9 mouse cellular contexts compared by ENCODE assay signal in genomic region chr16:30060412-30060811, GRCm38 (mm10). TPM values are rescaled to one million over a fixed set of nuclear protein-coding genes. Genes with fewer than 3 reads are reported as not detected.
DNase-seq lines count a peak whose midpoint lies in the region; ATAC-seq and TF ChIP-seq lines count a peak whose summit lies in the region.
"Had no signal": no experiment of that assay in that cellular context is flagged by ENCODE, and none has a peak within 500 bp of the region (broad histone marks: within the 10 kb centered on the region; RNA-seq: fewer than 3 reads in every experiment).

No protein-coding gene starts in this region.

- ATAC-seq in kidney, embryonic 14.5 days (ENCODE audit: low FRiP score, low TSS enrichment) = no peak
- no peak for ATAC-seq in kidney, postnatal 0 days (replicated peaks; ENCODE audit: low FRiP score, low read depth)
- no peak for ATAC-seq in neural tube, embryonic 15.5 days (ENCODE audit: low FRiP score)

- peaks cover 49% of the 10 kb centered on the region for H3K4me1 ChIP-seq in kidney, embryonic 14.5 days (ENCODE audit: control insufficient read depth, insufficient read depth, low read length)
- peaks cover 31% of the 10 kb centered on the region for H3K4me1 ChIP-seq in kidney, postnatal 0 days (replicated peaks; ENCODE audit: insufficient read depth, low read length)
- peaks cover 44% of the 10 kb centered on the region for H3K4me1 ChIP-seq in neural tube, embryonic 15.5 days

- H3K36me3 ChIP-seq in kidney, embryonic 14.5 days (ENCODE audit: control insufficient read depth, insufficient read depth, low read length) = no peaks in the 10 kb centered on the region
- no peaks in the 10 kb centered on the region for H3K36me3 ChIP-seq in kidney, postnatal 0 days (ENCODE audit: insufficient read depth, low read length)
- no peaks in the 10 kb centered on the region for H3K36me3 ChIP-seq in neural tube, embryonic 15.5 days
- H3K36me3 ChIP-seq: G1E had no signal

- H3K9me3 ChIP-seq in kidney, embryonic 14.5 days (ENCODE audit: control insufficient read depth, low read length) = no peaks in the 10 kb centered on the region
- no peaks in the 10 kb centered on the region for H3K9me3 ChIP-seq in kidney, postnatal 0 days (replicated peaks; ENCODE audit: low read length)
- no peaks in the 10 kb centered on the region for H3K9me3 ChIP-seq in neural tube, embryonic 15.5 days (replicated peaks)
- H3K9me3 ChIP-seq: G1E had no signal

- H3K27me3 ChIP-seq in kidney, embryonic 14.5 days (ENCODE audit: control insufficient read depth, insufficient read depth, low read length) = no peaks in the 10 kb centered on the region
- H3K27me3 ChIP-seq in kidney, postnatal 0 days (ENCODE audit: insufficient read depth, low read length) = no peaks in the 10 kb centered on the region
- H3K27me3 ChIP-seq in neural tube, embryonic 15.5 days (replicated peaks) = peaks cover 43% of the 10 kb centered on the region

- TF ChIP-seq CTCF in kidney, postnatal 0 days (IDR thresholded peaks at IDR 0.05; ENCODE audit: low read depth) = no peak

- no peak overlapping the region for H3K4me3 ChIP-seq in kidney, embryonic 14.5 days (ENCODE audit: low read length)
- H3K4me3 ChIP-seq in kidney, postnatal 0 days (replicated peaks; ENCODE audit: low read depth, low read length) = no peak overlapping the region
- no peak overlapping the region for H3K4me3 ChIP-seq in neural tube, embryonic 15.5 days (replicated peaks)

- H3K4me2 ChIP-seq in kidney, embryonic 14.5 days (replicated peaks; ENCODE audit: low read depth, low read length) = no peak overlapping the region; the same call in 1 of the 2 replicates
- peak overlapping the region; percentile 30 for H3K4me2 ChIP-seq in kidney, postnatal 0 days (ENCODE audit: low read length)
- H3K4me2 ChIP-seq in neural tube, embryonic 15.5 days = 0 out of 2 replicates have a peak overlapping the region, but pooled peaks have one; percentile 1

- WGBS in kidney, embryonic 14.5 days = 19% methylated on average over 8 of the region's 8 CpGs
- 18% methylated on average over 8 of the region's 8 CpGs for WGBS in kidney, postnatal 0 days
- WGBS in neural tube, embryonic 15.5 days = 14% methylated on average over 8 of the region's 8 CpGs

- DNase-seq in kidney, adult 11 months = peak; percentile 91
- DNase-seq in heart, adult 8-10 months (ENCODE audit: low spot score) = peak; percentile 27
- DNase-seq in kidney, postnatal 0 days (ENCODE audit: low spot score) = peak; percentile 64
- DNase-seq in natural killer cell, adult 2 months (ENCODE audit: low spot score in 2 of 2) = no peak
- no peak for DNase-seq in spleen, adult 12 weeks (ENCODE audit: low spot score)
- no peak for DNase-seq in adrenal gland, postnatal 10 days

- no peak overlapping the region for H3K9ac ChIP-seq in kidney, embryonic 14.5 days (ENCODE audit: low read depth, low read length)
- H3K9ac ChIP-seq in kidney, postnatal 0 days (ENCODE audit: low read depth, low read length) = no peak overlapping the region
- no peak overlapping the region for H3K9ac ChIP-seq in neural tube, embryonic 15.5 days (replicated peaks)

- no peak overlapping the region for H3K27ac ChIP-seq in kidney, embryonic 14.5 days (ENCODE audit: low read depth, low read length)
- peak overlapping the region; percentile 51 for H3K27ac ChIP-seq in kidney, postnatal 0 days
- no peak overlapping the region for H3K27ac ChIP-seq in neural tube, embryonic 15.5 days (replicated peaks)

RNA-seq across cellular contexts. Expression of gene Hes1, which starts 3.8 kb away (rescaled TPM):
- polyA plus RNA-seq in kidney, embryonic 14.5 days (2014; fragmentation: Nextera tagmentation; extraction: Ambion mirVana) = 68.7 and 82.2 TPM in 2 replicates
- 10 to 100 TPM; 17.9 to 29.6 (median 23.7) TPM for total RNA-seq in heart, adult 8-10 months (2022)
- polyA plus RNA-seq in kidney, postnatal 0 days (2015; fragmentation: Nextera tagmentation; extraction: Ambion mirVana) = 87.1 and 102 TPM in 2 replicates
- 13.6 and 23.2 TPM in 2 replicates for polyA plus RNA-seq in neural tube, embryonic 15.5 days (2015; fragmentation: Nextera tagmentation; extraction: Ambion mirVana)
- total RNA-seq in adrenal gland, postnatal 10 days (2021) = 10 to 100 TPM; 28.7 to 35.5 TPM

Comparison
In these comparisons a context has a peak if more than half of its experiments do, and no peak if none do; other contexts are left out.
1. DNase-seq: peak in kidney, adult 11 months (single experiment), heart, adult 8-10 months (single experiment) and kidney, postnatal 0 days (single experiment); none in natural killer cell, adult 2 months (0 of 2), spleen, adult 12 weeks (single experiment) and adrenal gland, postnatal 10 days (single experiment).